Mouse (Mus musculus) G1E (cell line): ENCODE results near the gene Ngly1. TPM values are rescaled to one million over a fixed set of nuclear protein-coding genes. Genes with fewer than 3 reads are reported as not detected.
"Not testable (repeated sequence)": the region's sequence is repeated elsewhere in the genome, so short reads cannot be mapped to it uniquely, and the experiment has no call there.

Source experiments
- ATAC-seq: 2 replicates; pipeline ENCODE4 v1.8.0; 2016; ENCODE audit warnings: mild to moderate bottlenecking; ENCODE audit not compliant: insufficient number of reproducible peaks, poor library complexity, low FRiP score, severe bottlenecking; ENCODE audit errors: extremely low read depth
- DNase-seq: peaks from one replicate; pipeline ENCODE4 v3.0.0; 2012; ENCODE audit warnings: low spot score
- H3K27me3 ChIP-seq: 2 replicates; pipeline ENCODE4 v1.6.1; 2012; ENCODE audit warnings: mild to moderate bottlenecking, low read length, inconsistent platforms; ENCODE audit not compliant: insufficient read depth
- H3K36me3 ChIP-seq: replicated peaks from 2 replicates; pipeline ENCODE3; 2012; ENCODE audit warnings: mild to moderate bottlenecking, inconsistent platforms
- H3K4me1 ChIP-seq: 2 replicates; pipeline ENCODE4 v1.6.1; 2012; ENCODE audit warnings: low read depth, low read length, inconsistent platforms, mixed read lengths; ENCODE audit not compliant: insufficient read depth
- H3K4me3 ChIP-seq: 2 replicates; pipeline ENCODE4 v1.5.1; 2012; ENCODE audit warnings: low read depth, mild to moderate bottlenecking, inconsistent platforms, low read length, moderate library complexity, mixed read lengths
- H3K9me3 ChIP-seq: replicated peaks from 2 replicates; pipeline ENCODE4 v1.6.1; 2012; ENCODE audit warnings: inconsistent platforms
- CTCF ChIP-seq: IDR thresholded peaks from 2 replicates; pipeline ENCODE4 v1.5.1; 2012; ENCODE audit warnings: low read depth, low read length, inconsistent platforms, mixed read lengths
- GATA1 ChIP-seq: IDR thresholded peaks from 2 replicates; pipeline ENCODE4 v1.6.1; 2012; ENCODE audit warnings: borderline replicate concordance, low read length, inconsistent platforms, mixed read lengths
- GATA2 ChIP-seq: IDR thresholded peaks from 2 replicates; pipeline ENCODE4 v1.6.1; 2012; ENCODE audit warnings: low read depth, low read length, inconsistent platforms, borderline replicate concordance
- POLR2AphosphoS5 ChIP-seq: IDR thresholded peaks from 2 replicates; pipeline ENCODE4 v1.6.1; 2012; ENCODE audit warnings: low read depth, low read length, inconsistent platforms; ENCODE audit not compliant: insufficient replicate concordance
- TAL1 ChIP-seq: conservative IDR thresholded peaks from 2 replicates; pipeline ENCODE4 v1.6.1; 2012; ENCODE audit warnings: low read depth, low read length, inconsistent platforms, mixed read lengths
- polyA plus RNA-seq: library from polyadenylated mRNA; stranded (reverse); fragments of >175 nt; gene quantifications from 2 replicates; pipeline ENCODE4 v1.2.3, GENCODE M21; 2012
- total RNA-seq, 2 experiments: library from RNA; stranded (forward) in 1 of 2; stranded (reverse) in 1 of 2; fragments of 200-1000 nt in 1 of 2; fragments of >200 nt in 1 of 2; fragmentation: Nextera tagmentation in 1 of 2; gene quantifications; 2 replicates each; pipeline ENCODE4 v1.2.3; 2014 to 2017

The Ngly1 gene
- total and polyA plus RNA-seq, 3 experiments: 47.1 to 275 (median 48.2) TPM

DNA sequence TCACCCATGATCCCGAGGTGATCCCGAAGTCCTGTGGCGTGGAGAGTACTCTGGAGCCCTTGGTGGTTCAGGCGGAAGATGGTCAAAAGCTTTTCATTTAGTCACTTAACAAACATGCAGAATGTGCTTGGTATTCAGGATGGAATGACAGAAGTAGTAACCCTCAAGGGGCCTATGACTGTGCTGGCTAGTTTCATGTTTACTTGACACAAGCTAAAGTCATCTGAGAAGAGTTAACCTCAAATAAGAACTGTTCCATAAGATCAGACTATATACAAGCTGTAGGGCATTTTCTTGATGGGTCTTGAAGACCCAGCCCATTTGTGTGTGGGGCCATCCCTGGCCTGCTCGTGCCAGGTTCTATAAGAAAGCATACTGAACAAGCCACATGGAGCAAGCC lies 52.7 kb downstream of the Ngly1 start:
- H3K36me3 ChIP-seq: peaks cover 43% of the 10 kb centered on the region
- no peaks in the 10 kb centered on the region for H3K4me1 ChIP-seq
- DNase-seq: no peak
- no peaks in the 10 kb centered on the region for H3K27me3 ChIP-seq
- no peaks in the 10 kb centered on the region for H3K9me3 ChIP-seq
- no peak overlapping the region for H3K4me3 ChIP-seq
- ATAC-seq: no peak
- no peak for TF ChIP-seq GATA1
- no peak for TF ChIP-seq TAL1
- no peak for TF ChIP-seq POLR2AphosphoS5
- no peak for TF ChIP-seq CTCF
- no peak for TF ChIP-seq GATA2

DNA sequence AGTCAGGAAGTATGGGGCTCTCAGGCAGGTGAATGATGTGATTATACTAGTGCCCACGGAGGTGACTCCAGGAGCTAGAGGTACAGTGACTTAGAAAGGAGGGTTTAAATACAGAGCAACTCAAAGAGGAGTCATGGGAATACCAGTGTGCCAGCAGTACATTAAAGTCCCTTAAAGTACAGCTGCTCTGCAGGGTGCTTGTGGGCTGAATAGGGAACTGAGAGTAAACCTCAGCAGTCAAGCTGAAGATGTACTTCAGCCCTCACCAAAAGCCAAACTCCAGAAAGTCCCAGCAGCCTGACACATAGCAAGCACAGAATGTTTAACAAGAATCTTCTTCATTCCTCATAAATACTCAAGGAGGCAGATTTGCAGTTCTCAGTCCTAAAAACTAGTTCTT lies 53.6 kb downstream of the Ngly1 start:
- Histone ChIP-seq H3K4me3 (no peak overlapping the region), H3K4me1 (no peaks in the 10 kb centered on the region), H3K27me3 (no peaks in the 10 kb centered on the region), H3K9me3 (no peaks in the 10 kb centered on the region), H3K36me3 (peaks cover 42% of the 10 kb centered on the region)
- ATAC-seq (no peak), DNase-seq (no peak)
- TF ChIP-seq POLR2AphosphoS5 (no peak), CTCF (no peak)

DNA sequence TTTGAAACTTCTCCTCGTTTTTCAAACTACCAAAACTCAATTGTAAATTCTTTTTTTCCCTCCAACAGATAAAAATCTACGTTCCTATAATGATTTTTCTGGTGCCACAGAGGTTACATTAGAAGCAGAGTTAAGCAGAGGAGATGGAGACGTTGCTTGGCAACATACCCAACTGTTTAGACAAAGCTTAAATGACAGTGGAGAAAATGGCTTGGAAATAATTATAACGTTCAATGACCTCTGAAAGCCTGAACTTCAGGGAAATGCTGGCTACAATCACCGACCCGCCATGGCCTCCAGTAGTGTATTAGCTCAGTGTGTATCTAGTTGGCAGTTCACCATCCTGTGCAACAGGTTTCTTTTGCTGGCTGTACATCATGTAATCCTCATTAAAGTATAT lies 61.7 kb downstream of the Ngly1 start:
- TF ChIP-seq GATA1 (no peak), TAL1 (no peak), GATA2 (no peak)
- DNase-seq (no peak), ATAC-seq (no peak)
- no peaks in the 10 kb centered on the region for H3K9me3 ChIP-seq
- H3K36me3 ChIP-seq: peaks cover 31% of the 10 kb centered on the region
- no peak overlapping the region for H3K4me3 ChIP-seq
- no peaks in the 10 kb centered on the region for H3K27me3 ChIP-seq
- H3K4me1 ChIP-seq: no peaks in the 10 kb centered on the region

DNA sequence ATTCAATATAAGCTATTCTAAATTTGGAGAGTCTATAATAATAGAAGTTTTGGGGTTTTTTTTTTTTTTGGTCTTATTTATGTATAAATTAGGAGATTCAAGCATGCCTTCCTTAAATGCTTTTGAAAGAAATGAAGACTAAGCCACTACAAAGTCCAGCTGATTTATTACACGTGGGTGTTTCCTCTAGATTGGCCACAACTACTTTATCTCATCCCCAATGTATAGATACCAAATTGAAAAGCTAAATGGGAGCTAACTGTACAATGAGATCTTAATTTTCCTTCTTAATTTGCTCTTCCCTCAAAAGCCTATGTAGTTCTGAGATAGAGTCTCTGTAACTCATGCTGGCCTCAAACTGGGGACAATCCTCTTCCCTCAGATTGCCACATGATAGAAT lies 63.5 kb downstream of the Ngly1 start:
- H3K4me1 ChIP-seq: no peaks in the 10 kb centered on the region
- DNase-seq (no peak), ATAC-seq (no peak)
- peaks cover 24% of the 10 kb centered on the region for H3K36me3 ChIP-seq
- H3K4me3 ChIP-seq: no peak overlapping the region
- TF ChIP-seq TAL1 (no peak), CTCF (no peak)
- no peaks in the 10 kb centered on the region; the same call in 1 of the 2 replicates for H3K27me3 ChIP-seq
- H3K9me3 ChIP-seq: no peaks in the 10 kb centered on the region

DNA sequence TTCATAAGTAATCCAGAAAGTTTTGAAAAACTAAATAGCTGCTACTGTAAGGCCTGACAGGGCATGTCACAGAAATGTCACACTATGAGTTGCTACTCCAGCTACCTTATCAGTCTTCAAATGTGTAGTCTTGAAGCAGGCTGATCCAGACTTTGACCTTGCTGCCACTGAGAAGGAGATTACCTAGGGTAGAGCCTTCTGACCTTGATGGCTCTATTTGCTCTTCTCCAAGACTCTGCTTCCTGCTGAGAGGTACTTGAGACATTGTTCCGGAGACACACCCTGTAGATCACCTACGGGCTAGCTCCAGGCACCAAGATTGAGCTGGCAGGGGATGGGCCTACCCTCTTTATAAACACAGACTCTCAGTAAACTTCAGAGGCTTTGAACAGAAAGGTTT lies 64.0 kb downstream of the Ngly1 start:
- DNase-seq, H3K27me3 ChIP-seq, H3K9me3 ChIP-seq, ATAC-seq, H3K4me3 ChIP-seq, H3K4me1 ChIP-seq: not testable (repeated sequence)
- H3K36me3 ChIP-seq: peaks cover 22% of the 10 kb centered on the region

DNA sequence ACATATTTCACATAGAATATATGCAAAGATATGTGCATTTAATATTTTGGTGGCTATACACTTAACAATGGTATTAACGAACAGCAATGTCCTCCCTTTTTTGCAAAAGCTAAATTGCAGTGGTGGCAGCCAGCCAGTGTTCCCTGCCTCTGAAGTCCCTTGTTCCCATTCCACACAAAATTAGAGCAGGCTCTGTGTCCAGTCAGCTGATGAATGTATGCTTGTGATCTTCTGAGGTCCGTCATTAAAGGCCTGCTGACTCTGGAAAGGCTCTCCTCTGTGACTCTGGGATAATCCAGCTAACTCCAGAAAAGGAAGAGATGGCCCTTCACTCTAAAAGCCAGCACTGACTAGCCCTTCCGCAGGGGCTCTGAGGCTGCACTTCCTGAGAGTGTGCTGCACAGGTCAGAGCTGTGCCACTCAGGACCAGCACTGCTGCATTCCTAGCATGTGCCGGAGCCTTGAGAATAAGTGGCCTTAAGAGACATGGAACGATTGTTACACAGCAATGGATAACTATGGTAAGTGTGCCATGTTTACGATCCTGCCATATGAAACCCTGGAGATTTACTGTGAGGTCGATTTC lies 64.9 kb downstream of the Ngly1 start:
- TF ChIP-seq TAL1 (no peak), CTCF (no peak), POLR2AphosphoS5 (no peak), GATA1 (no peak), GATA2 (no peak)
- ATAC-seq (no peak), DNase-seq (no peak)
- Histone ChIP-seq H3K4me3 (no peak overlapping the region), H3K36me3 (peaks cover 22% of the 10 kb centered on the region), H3K9me3 (no peaks in the 10 kb centered on the region), H3K27me3 (peaks cover 3% of the 10 kb centered on the region; the same call in 1 of the 2 replicates), H3K4me1 (no peaks in the 10 kb centered on the region)

DNA sequence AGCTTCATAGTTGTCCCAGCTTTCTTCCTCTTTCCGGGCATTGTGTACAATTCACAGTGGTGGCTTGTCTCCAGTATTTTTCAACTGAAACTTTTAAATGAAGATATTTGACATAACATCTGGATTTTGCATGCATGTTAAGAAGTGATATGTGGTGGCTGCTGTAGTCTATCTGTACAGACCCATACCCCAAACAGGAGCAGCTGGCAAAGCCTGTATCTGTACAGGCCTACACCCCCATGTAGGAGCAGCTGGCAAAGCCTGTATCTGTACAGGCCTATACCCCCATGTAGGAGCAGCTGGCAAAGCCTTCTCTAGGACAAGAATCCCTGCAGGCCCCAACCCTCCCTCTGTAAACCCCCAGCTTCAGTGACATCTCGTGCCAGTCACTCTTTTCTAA lies 65.8 kb downstream of the Ngly1 start:
- H3K4me1 ChIP-seq: no peaks in the 10 kb centered on the region
- H3K27me3 ChIP-seq: peaks cover 3% of the 10 kb centered on the region; the same call in 1 of the 2 replicates
- H3K36me3 ChIP-seq: peaks cover 16% of the 10 kb centered on the region
- no peak overlapping the region for H3K4me3 ChIP-seq
- TF ChIP-seq GATA1 (no peak), POLR2AphosphoS5 (no peak), CTCF (no peak), TAL1 (no peak), GATA2 (no peak)
- DNase-seq: no peak
- no peaks in the 10 kb centered on the region for H3K9me3 ChIP-seq
- no peak for ATAC-seq
